8 mouse cellular contexts compared by ENCODE assay signal in genomic region chr2:61454311-61454728, GRCm38 (mm10).
DNase-seq lines count a peak whose midpoint lies in the region; ATAC-seq and TF ChIP-seq lines count a peak whose summit lies in the region.

No protein-coding gene starts in this region.

- TF ChIP-seq CTCF in testis, adult 2 months (IDR thresholded peaks at IDR 0.05; ENCODE audit: control insufficient read depth, insufficient read depth, insufficient replicate concordance, low read depth, low read length) = peak; percentile 41; the same call in 1 of the 2 replicates

- H3K4me3 ChIP-seq in forebrain, embryonic 13.5 days = peak overlapping the region; percentile 31
- 0 out of 2 replicates have a peak overlapping the region, but pooled peaks have one; percentile 11 for H3K4me3 ChIP-seq in liver, embryonic 15.5 days (replicated peaks)
- peak overlapping the region; percentile 27 for H3K4me3 ChIP-seq in neural tube, embryonic 14.5 days (ENCODE audit: low read depth, low read length)
- peak overlapping the region; percentile 10; the same call in 1 of the 2 replicates for H3K4me3 ChIP-seq in testis, adult 2 months (ENCODE audit: control insufficient read depth, low read depth, low read length)

- peaks cover 21% of the 10 kb centered on the region for H3K27me3 ChIP-seq in forebrain, embryonic 13.5 days
- H3K27me3 ChIP-seq in liver, embryonic 15.5 days = peaks cover 4% of the 10 kb centered on the region; the same call in 1 of the 2 replicates
- H3K27me3 ChIP-seq in neural tube, embryonic 14.5 days (ENCODE audit: control insufficient read depth, insufficient read depth, low read length) = no peaks in the 10 kb centered on the region
- H3K27me3 ChIP-seq in testis, adult 2 months (ENCODE audit: control insufficient read depth, insufficient read depth, low read length) = no peaks in the 10 kb centered on the region

- no peaks in the 10 kb centered on the region for H3K9me3 ChIP-seq in forebrain, embryonic 13.5 days (replicated peaks)
- no peaks in the 10 kb centered on the region for H3K9me3 ChIP-seq in liver, embryonic 15.5 days (replicated peaks)
- no peaks in the 10 kb centered on the region for H3K9me3 ChIP-seq in neural tube, embryonic 14.5 days (ENCODE audit: control insufficient read depth, low read length)

- H3K4me1 ChIP-seq in forebrain, embryonic 13.5 days = 0 out of 2 replicates have a peak, but pooled peaks cover 3% of the 10 kb centered on the region
- no peaks in the 10 kb centered on the region for H3K4me1 ChIP-seq in liver, embryonic 15.5 days (replicated peaks)
- H3K4me1 ChIP-seq in neural tube, embryonic 14.5 days (ENCODE audit: control insufficient read depth, insufficient read depth, low read length) = 0 out of 2 replicates have a peak, but pooled peaks cover 2% of the 10 kb centered on the region
- H3K4me1 ChIP-seq in testis, adult 2 months (ENCODE audit: control insufficient read depth, insufficient read depth, low read length) = peaks cover 3% of the 10 kb centered on the region; the same call in 1 of the 2 replicates

- H3K27ac ChIP-seq in forebrain, embryonic 13.5 days = no peak overlapping the region
- H3K27ac ChIP-seq in liver, embryonic 15.5 days (replicated peaks) = no peak overlapping the region
- H3K27ac ChIP-seq in neural tube, embryonic 14.5 days (ENCODE audit: low read depth, low read length) = peak overlapping the region; percentile 55; the same call in 1 of the 2 replicates
- H3K27ac ChIP-seq in testis, adult 2 months (ENCODE audit: control insufficient read depth, insufficient read depth, low read depth, low read length) = no peak overlapping the region

- intact Hi-C loops in heart, postnatal 10 days (cut with DNase I) = loop anchor here (1.0 to 5.0 kb wide), 6 partner anchors 52 to 1502 kb away; partner anchors contain the start of gene Itgb6

- peak; percentile 84 for ATAC-seq in forebrain, embryonic 13.5 days
- ATAC-seq in liver, embryonic 15.5 days (ENCODE audit: insufficient read depth) = no peak
- ATAC-seq in neural tube, embryonic 14.5 days (ENCODE audit: low read depth) = peak; percentile 90

- H3K36me3 ChIP-seq in forebrain, embryonic 13.5 days (ENCODE audit: poor library complexity, severe bottlenecking) = no peaks in the 10 kb centered on the region
- H3K36me3 ChIP-seq in liver, embryonic 15.5 days (replicated peaks) = no peaks in the 10 kb centered on the region
- H3K36me3 ChIP-seq in neural tube, embryonic 14.5 days (ENCODE audit: control insufficient read depth, insufficient read depth, low read length) = no peaks in the 10 kb centered on the region
- no peaks in the 10 kb centered on the region for H3K36me3 ChIP-seq in testis, adult 2 months (ENCODE audit: control insufficient read depth, insufficient read depth, low read length)

- H3K4me2 ChIP-seq in forebrain, embryonic 13.5 days = peak overlapping the region; percentile 56
- H3K4me2 ChIP-seq in liver, embryonic 15.5 days = peak overlapping the region; percentile 31
- peak overlapping the region; percentile 42 for H3K4me2 ChIP-seq in neural tube, embryonic 14.5 days (ENCODE audit: low read depth, low read length)

- TF ChIP-seq POLR2A in testis, adult 2 months (IDR thresholded peaks at IDR 0.05; ENCODE audit: control insufficient read depth, low read depth, low read length) = no peak

- H3K9ac ChIP-seq in forebrain, embryonic 13.5 days = peak overlapping the region; percentile 43; the same call in 1 of the 2 replicates
- no peak overlapping the region for H3K9ac ChIP-seq in liver, embryonic 15.5 days
- peak overlapping the region; percentile 37 for H3K9ac ChIP-seq in neural tube, embryonic 14.5 days (replicated peaks; ENCODE audit: low read depth, low read length)

- 6% methylated on average over 12 of the region's 12 CpGs for WGBS in forebrain, embryonic 13.5 days
- 8% methylated on average over 12 of the region's 12 CpGs for WGBS in liver, embryonic 15.5 days (ENCODE audit: insufficient replicate concordance)
- WGBS in neural tube, embryonic 14.5 days = under 1% methylated on average over 12 of the region's 12 CpGs

- DNase-seq in CD8-positive naive resting alpha-beta T cell, adult 2 months (ENCODE audit: low read depth in 2 of 2, low spot score in 2 of 2) = peak; percentile 58 to 73
- DNase-seq in c-Kit-positive CD71-negative TER-119-negative erythroid progenitor cells, embryonic 14.5 days (ENCODE audit: low read depth) = peak; percentile 56
- peak; percentile 93 to 95 for DNase-seq in heart, postnatal 10 days
- DNase-seq in kidney, postnatal 4 days = peak; percentile 90 to 91
